Mouse (Mus musculus) MEL (cell line): ENCODE measurements around the gene Casp3. TPM values are rescaled to one million over a fixed set of nuclear protein-coding genes. Genes with fewer than 3 reads are reported as not detected.

Source experiments
- DNase-seq: peaks from one replicate; pipeline ENCODE4 v3.0.0; 2011; ENCODE audit warnings: low read depth, low spot score
- H3K27ac ChIP-seq: 2 replicates; pipeline ENCODE4 v1.5.1; 2012; ENCODE audit warnings: low read depth, mild to moderate bottlenecking, control low read depth, low read length, moderate library complexity; ENCODE audit not compliant: control insufficient read depth
- H3K27me3 ChIP-seq, 2 experiments: fragments of 150-350 bp in 1 of 2; sonication (generic) in 1 of 2; 2 replicates each; pipeline ENCODE4 v1.6.1; 2012; ENCODE audit warnings: low read length in 2 of 2, mild to moderate bottlenecking in 2 of 2, improper control_type of control experiment in 1 of 2, moderate library complexity in 1 of 2; ENCODE audit not compliant: insufficient read depth in 2 of 2, control insufficient read depth in 1 of 2
- H3K36me3 ChIP-seq, 2 experiments: 2 replicates each; pipeline ENCODE4 v1.6.1; 2012 to 2014; ENCODE audit warnings: low read length in 2 of 2, improper control_type of control experiment in 1 of 2, inconsistent platforms in 1 of 2, mild to moderate bottlenecking in 1 of 2; ENCODE audit not compliant: insufficient read depth in 2 of 2, control insufficient read depth in 1 of 2
- H3K4me1 ChIP-seq, 2 experiments: fragments of 150-350 bp in 1 of 2; sonication (generic) in 1 of 2; 2 replicates each; pipeline ENCODE4 v1.6.1; 2012; ENCODE audit warnings: low read length in 2 of 2, improper control_type of control experiment in 1 of 2, mild to moderate bottlenecking in 1 of 2; ENCODE audit not compliant: insufficient read depth in 2 of 2, control insufficient read depth in 1 of 2
- H3K4me3 ChIP-seq, 2 experiments: fragments of 150-350 bp in 1 of 2; sonication (generic) in 1 of 2; 2 replicates each; pipeline ENCODE4 v1.5.1; 2012; ENCODE audit warnings: low read depth in 2 of 2, low read length in 2 of 2, mild to moderate bottlenecking in 2 of 2, moderate library complexity in 2 of 2, control low read depth in 1 of 2, improper control_type of control experiment in 1 of 2; ENCODE audit not compliant: control insufficient read depth in 1 of 2, insufficient read depth in 1 of 2
- H3K79me2 ChIP-seq: 2 replicates; pipeline ENCODE4 v1.6.1; 2012; ENCODE audit warnings: mild to moderate bottlenecking, low read length, moderate library complexity; ENCODE audit not compliant: control insufficient read depth, poor library complexity, insufficient read depth
- H3K9ac ChIP-seq: 2 replicates; pipeline ENCODE4 v1.6.1; 2012; ENCODE audit warnings: low read depth, mild to moderate bottlenecking, control low read depth, low read length, moderate library complexity; ENCODE audit not compliant: control insufficient read depth, poor library complexity, severe bottlenecking
- H3K9me3 ChIP-seq: fragments of 150-350 bp; sonication (generic); replicated peaks from 2 replicates; pipeline ENCODE4 v1.6.1; 2012; ENCODE audit warnings: mild to moderate bottlenecking, low read length, improper control_type of control experiment, moderate library complexity; ENCODE audit not compliant: insufficient read depth
- BHLHE40 ChIP-seq: IDR thresholded peaks from 2 replicates; pipeline ENCODE4 v1.6.1; 2012; ENCODE audit warnings: low read depth, mild to moderate bottlenecking, inconsistent platforms, low read length, improper control_type of control experiment, borderline replicate concordance
- CHD2 ChIP-seq: IDR thresholded peaks from 2 replicates; pipeline ENCODE4 v1.6.1; 2011; ENCODE audit warnings: low read length, improper control_type of control experiment
- CTCF ChIP-seq, 3 experiments: IDR thresholded peaks in 2 of 3; conservative IDR thresholded peaks in 1 of 3; 2 replicates each; pipeline ENCODE4 v1.5.1; 2011 to 2012; ENCODE audit warnings: low read length in 3 of 3, low read depth in 2 of 3, mild to moderate bottlenecking in 2 of 3, improper control_type of control experiment in 1 of 3, inconsistent platforms in 1 of 3, mixed read lengths in 1 of 3, moderate library complexity in 1 of 3; ENCODE audit not compliant: control insufficient read depth in 1 of 3, insufficient read depth in 1 of 3, poor library complexity in 1 of 3, severe bottlenecking in 1 of 3
- E2F4 ChIP-seq: IDR thresholded peaks from 2 replicates; pipeline ENCODE4 v1.6.1; 2011; ENCODE audit warnings: low read depth, low read length, improper control_type of control experiment, borderline replicate concordance
- ELF1 ChIP-seq: IDR thresholded peaks from 2 replicates; pipeline ENCODE4 v1.6.1; 2014; ENCODE audit warnings: low read depth, mild to moderate bottlenecking, inconsistent platforms, low read length, improper control_type of control experiment, moderate library complexity
- ETS1 ChIP-seq: IDR thresholded peaks from 2 replicates; pipeline ENCODE4 v1.6.1; 2012; ENCODE audit warnings: low read depth, mild to moderate bottlenecking, inconsistent platforms, low read length, improper control_type of control experiment, moderate library complexity
- GABPA ChIP-seq: IDR thresholded peaks from 2 replicates; pipeline ENCODE4 v1.6.1; 2012; ENCODE audit warnings: low read depth, mild to moderate bottlenecking, inconsistent platforms, low read length, improper control_type of control experiment, moderate library complexity
- JUND ChIP-seq: IDR thresholded peaks from 2 replicates; pipeline ENCODE4 v1.6.1; 2011; ENCODE audit warnings: low read depth, mild to moderate bottlenecking, improper control_type of control experiment, low read length
- MAFK ChIP-seq: IDR thresholded peaks from 2 replicates; pipeline ENCODE4 v1.6.1; 2011; ENCODE audit warnings: low read depth, mild to moderate bottlenecking, low read length, improper control_type of control experiment, borderline replicate concordance
- MAZ ChIP-seq: IDR thresholded peaks from 2 replicates; pipeline ENCODE4 v1.6.1; 2012; ENCODE audit warnings: low read depth, mild to moderate bottlenecking, inconsistent platforms, low read length, improper control_type of control experiment
- MEF2A ChIP-seq: IDR thresholded peaks from 2 replicates; pipeline ENCODE4 v1.6.1; 2014; ENCODE audit warnings: low read depth, mild to moderate bottlenecking, inconsistent platforms, low read length, improper control_type of control experiment; ENCODE audit not compliant: poor library complexity, insufficient replicate concordance, severe bottlenecking; ENCODE audit errors: extremely low read depth
- MXI1 ChIP-seq: IDR thresholded peaks from 2 replicates; pipeline ENCODE4 v1.6.1; 2011; ENCODE audit warnings: mild to moderate bottlenecking, low read depth, low read length, improper control_type of control experiment
- MYB ChIP-seq: IDR thresholded peaks from 2 replicates; pipeline ENCODE4 v1.6.1; 2011; ENCODE audit warnings: mild to moderate bottlenecking, low read depth, low read length, improper control_type of control experiment
- MYC ChIP-seq: IDR thresholded peaks from 2 replicates; pipeline ENCODE4 v1.6.1; 2011; ENCODE audit warnings: low read depth, mild to moderate bottlenecking, low read length, improper control_type of control experiment, moderate library complexity
- NELFE ChIP-seq: IDR thresholded peaks from 2 replicates; pipeline ENCODE4 v1.6.1; 2011; ENCODE audit warnings: low read depth, low read length, improper control_type of control experiment
- NRF1 ChIP-seq: IDR thresholded peaks from 2 replicates; pipeline ENCODE4 v1.6.1; 2014; ENCODE audit warnings: low read depth, mild to moderate bottlenecking, inconsistent platforms, low read length, improper control_type of control experiment, moderate library complexity; ENCODE audit not compliant: poor library complexity, insufficient read depth, severe bottlenecking
- POLR2AphosphoS2 ChIP-seq: IDR thresholded peaks from 2 replicates; pipeline ENCODE4 v1.6.1; 2011; ENCODE audit warnings: low read length, improper control_type of control experiment
- POLR2AphosphoS5 ChIP-seq: IDR thresholded peaks from 2 replicates; pipeline ENCODE4 v1.6.1; 2012; ENCODE audit warnings: low read depth, borderline replicate concordance, mild to moderate bottlenecking, inconsistent platforms, low read length, moderate library complexity, mixed read lengths
- RCOR1 ChIP-seq: IDR thresholded peaks from 2 replicates; pipeline ENCODE4 v1.6.1; 2012; ENCODE audit warnings: low read depth, mild to moderate bottlenecking, inconsistent platforms, low read length, improper control_type of control experiment
- SIN3A ChIP-seq: IDR thresholded peaks from 2 replicates; pipeline ENCODE4 v1.6.1; 2012; ENCODE audit warnings: low read length, improper control_type of control experiment, inconsistent platforms
- TAL1 ChIP-seq: IDR thresholded peaks from 2 replicates; pipeline ENCODE4 v1.6.1; 2012; ENCODE audit warnings: mild to moderate bottlenecking, inconsistent platforms, low read length, moderate library complexity, mixed read lengths
- TCF12 ChIP-seq: IDR thresholded peaks from 2 replicates; pipeline ENCODE4 v1.6.1; 2014; ENCODE audit warnings: low read depth, mild to moderate bottlenecking, inconsistent platforms, low read length, improper control_type of control experiment, moderate library complexity
- UBTF ChIP-seq: IDR thresholded peaks from 2 replicates; pipeline ENCODE4 v1.6.1; 2012; ENCODE audit warnings: low read depth, mild to moderate bottlenecking, inconsistent platforms, low read length, improper control_type of control experiment, moderate library complexity, borderline replicate concordance; ENCODE audit not compliant: insufficient read depth
- USF1 ChIP-seq: IDR thresholded peaks from 2 replicates; pipeline ENCODE4 v1.6.1; 2014; ENCODE audit warnings: low read depth, mild to moderate bottlenecking, inconsistent platforms, low read length, improper control_type of control experiment, moderate library complexity
- ZC3H11A ChIP-seq: IDR thresholded peaks from 2 replicates; pipeline ENCODE4 v1.6.1; 2012; ENCODE audit warnings: low read depth, mild to moderate bottlenecking, inconsistent platforms, low read length, improper control_type of control experiment
- ZKSCAN1 ChIP-seq: IDR thresholded peaks from 2 replicates; pipeline ENCODE4 v1.6.1; 2012; ENCODE audit warnings: low read depth, mild to moderate bottlenecking, inconsistent platforms, low read length, improper control_type of control experiment, moderate library complexity
- ZMIZ1 ChIP-seq: IDR thresholded peaks from 2 replicates; pipeline ENCODE4 v1.6.1; 2012; ENCODE audit warnings: low read depth, mild to moderate bottlenecking, inconsistent platforms, low read length, improper control_type of control experiment, moderate library complexity
- ZNF384 ChIP-seq: IDR thresholded peaks from 2 replicates; pipeline ENCODE4 v1.6.1; 2012; ENCODE audit warnings: low read depth, mild to moderate bottlenecking, inconsistent platforms, low read length, improper control_type of control experiment
- polyA plus RNA-seq, 2 experiments: library from polyadenylated mRNA; stranded (reverse) in 1 of 2; unstranded in 1 of 2; fragments of >175 nt in 1 of 2; fragments of >200 nt in 1 of 2; gene quantifications; 2 replicates each; pipeline versions ENCODE4 v1.2.1 to v1.2.4; 2012; ENCODE audit warnings: low replicate concordance in 2 of 2, low read depth in 1 of 2; ENCODE audit not compliant: insufficient read length in 2 of 2, insufficient read depth in 1 of 2, missing spikeins in 1 of 2
- total RNA-seq: library from RNA; depleted of rRNA; stranded (reverse); fragments of 300-350 nt; gene quantifications from 2 replicates; pipeline ENCODE4 v1.2.3, GENCODE M21; 2012

The Casp3 gene
- total and polyA plus RNA-seq, 3 experiments, result 74.7 to 185 (median 157) TPM

GRCm38 (mm10) chr8:46680671-46681365 is 63.7 kb downstream of the Casp3 start:
- H3K4me1 ChIP-seq, result no peaks in the 10 kb centered on the region
- TF ChIP-seq MYB, result no peak
- TF ChIP-seq POLR2AphosphoS2, result no peak
- no peak for TF ChIP-seq MAFK
- TF ChIP-seq GABPA, result no peak
- no peak overlapping the region for H3K9ac ChIP-seq
- H3K27me3 ChIP-seq, result peaks cover 0 to 3% of the 10 kb centered on the region in 2 experiments; a peak in 2 of 4 replicates
- no peaks in the 10 kb centered on the region for H3K9me3 ChIP-seq
- no peaks in the 10 kb centered on the region for H3K36me3 ChIP-seq
- H3K79me2 ChIP-seq, result no peaks in the 10 kb centered on the region
- DNase-seq, result no peak
- H3K4me3 ChIP-seq, result no peak overlapping the region
- H3K27ac ChIP-seq, result no peak overlapping the region

- H3K27me3 ChIP-seq, result 0 out of 4 replicates have a peak, but pooled peaks cover 0 to 2% of the 10 kb centered on the region in 2 experiments
- peak; percentile 96 for DNase-seq
- no peak for TF ChIP-seq JUND
- TF ChIP-seq POLR2AphosphoS5, result no peak
- no peak; the same call in 1 of the 2 replicates for TF ChIP-seq NELFE
- no peak; the same call in 1 of the 2 replicates for TF ChIP-seq CHD2
- TF ChIP-seq ZMIZ1, result no peak
- TF ChIP-seq MXI1, result peak; percentile 74
- TF ChIP-seq TAL1, result no peak
- no peak; the same call in 1 of the 2 replicates for TF ChIP-seq ZC3H11A
- no peak for TF ChIP-seq POLR2AphosphoS2
- no peak for TF ChIP-seq ZNF384
- no peak for TF ChIP-seq ETS1
- TF ChIP-seq BHLHE40, result no peak
- TF ChIP-seq MAZ, result no peak
- TF ChIP-seq TCF12, result 0 out of 2 replicates have a peak, but pooled peaks have one; percentile 5
- TF ChIP-seq CTCF (IDR thresholded peaks at IDR 0.05 in 2 of 3, conservative IDR thresholded peaks at IDR 0.05 in 1 of 3; ENCODE audit: control insufficient read depth in 1 of 3, insufficient read depth in 1 of 3, low read depth in 2 of 3, low read length in 3 of 3, poor library complexity in 1 of 3, severe bottlenecking in 1 of 3), result peak in 1 of 3 experiments; percentile 49; a peak in 2 of 6 replicates
- TF ChIP-seq NRF1, result peak; percentile 88
- TF ChIP-seq USF1, result no peak
- peak; percentile 80; the same call in 1 of the 2 replicates for TF ChIP-seq E2F4
- TF ChIP-seq ELF1, result peak; percentile 91
- no peak for TF ChIP-seq ZKSCAN1
- 0 out of 2 replicates have a peak, but pooled peaks have one; percentile 34 for TF ChIP-seq MYC
- no peak for TF ChIP-seq MEF2A
- no peak for TF ChIP-seq UBTF
- TF ChIP-seq SIN3A, result peak; percentile 73; the same call in 1 of the 2 replicates
- no peak for TF ChIP-seq RCOR1
- TF ChIP-seq MYB, result no peak
Observed at GRCm38 (mm10) chr8:46686664-46687336, 69.7 kb downstream of the Casp3 start.

More at GRCm38 (mm10) chr8:46686664-46687336, 69.7 kb downstream of the Casp3 start:
- no peaks in the 10 kb centered on the region for H3K36me3 ChIP-seq
- H3K4me3 ChIP-seq, result peak overlapping the region; percentile 74 to 89
- H3K9me3 ChIP-seq, result no peaks in the 10 kb centered on the region
- peak overlapping the region; percentile 89 for H3K9ac ChIP-seq
- H3K4me1 ChIP-seq, result peaks cover 0 to 8% of the 10 kb centered on the region in 2 experiments; a peak in 1 of 4 replicates
- H3K79me2 ChIP-seq, result no peaks in the 10 kb centered on the region; the same call in 1 of the 2 replicates
- peak overlapping the region; percentile 92 for H3K27ac ChIP-seq
